Mouse (Mus musculus): Measurements from ENCODE around the gene Gstt4.
"Not testable (repeated sequence)": the region's sequence is repeated elsewhere in the genome, so short reads cannot be mapped to it uniquely, and the experiment has no call there.

GRCm38 (mm10) chr10:75767756-75768155 lies 54.6 kb downstream of the Gstt4 start:
- TF ChIP-seq CTCF (IDR thresholded peaks at IDR 0.05; ENCODE audit: control insufficient read depth, insufficient read depth, low read length); POLR2A (IDR thresholded peaks at IDR 0.05; ENCODE audit: borderline replicate concordance, control insufficient read depth, low read depth, low read length): not testable (repeated sequence)
